Mouse (Mus musculus): ENCODE data around the gene Scn1b. TPM values are rescaled to one million over a fixed set of nuclear protein-coding genes. Genes with fewer than 3 reads are reported as not detected.
A peak's percentile ranks its signal among the peaks of the same experiment; 100 is the strongest.

The Scn1b gene
- polyA plus RNA-seq, 1 experiment, result not detected

- peak overlapping the region; percentile 6; the same call in 1 of the 2 replicates for H3K27ac ChIP-seq (ENCODE audit: insufficient read depth, low read depth, low read length)
- 75% methylated on average over 2 of the region's 2 CpGs for WGBS
- TF ChIP-seq POLR2A (IDR thresholded peaks at IDR 0.05; ENCODE audit: insufficient read depth, low read depth, low read length), result no peak
- TF ChIP-seq CTCF (IDR thresholded peaks at IDR 0.05; ENCODE audit: insufficient read depth, low read depth, low read length), result no peak
- no peak overlapping the region for H3K4me3 ChIP-seq (ENCODE audit: insufficient read depth, low read depth, low read length)
- H3K4me1 ChIP-seq (ENCODE audit: control insufficient read depth, insufficient read depth, low read length), result peaks cover 26% of the 10 kb centered on the region
Measured at GRCm38 (mm10) chr7:31087262-31087661, 39.5 kb downstream of the Scn1b start.

- TF ChIP-seq POLR2A (IDR thresholded peaks at IDR 0.05; ENCODE audit: insufficient read depth, low read depth, low read length) (no peak), CTCF (IDR thresholded peaks at IDR 0.05; ENCODE audit: insufficient read depth, low read depth, low read length) (no peak)
- WGBS, result 91% methylated on average over 9 of the region's 9 CpGs
- Histone ChIP-seq H3K4me1 (ENCODE audit: control insufficient read depth, insufficient read depth, low read length) (peaks cover 22% of the 10 kb centered on the region), H3K4me3 (ENCODE audit: insufficient read depth, low read depth, low read length) (no peak overlapping the region), H3K27ac (ENCODE audit: insufficient read depth, low read depth, low read length) (peak overlapping the region; percentile 53)
Measured at GRCm38 (mm10) chr7:31086175-31086755, 40.5 kb downstream of the Scn1b start.

GRCm38 (mm10) chr7:31085171-31085570 lies 41.6 kb downstream of the Scn1b start:
- TF ChIP-seq POLR2A (IDR thresholded peaks at IDR 0.05; ENCODE audit: insufficient read depth, low read depth, low read length) (no peak), CTCF (IDR thresholded peaks at IDR 0.05; ENCODE audit: insufficient read depth, low read depth, low read length) (no peak)
- H3K27ac ChIP-seq (ENCODE audit: insufficient read depth, low read depth, low read length), result peak overlapping the region; percentile 63
- no peak overlapping the region for H3K4me3 ChIP-seq (ENCODE audit: insufficient read depth, low read depth, low read length)
- WGBS, result 40% methylated on average over 3 of the region's 3 CpGs
- peaks cover 22% of the 10 kb centered on the region for H3K4me1 ChIP-seq (ENCODE audit: control insufficient read depth, insufficient read depth, low read length)

- no peak overlapping the region for H3K27ac ChIP-seq (ENCODE audit: insufficient read depth, low read depth, low read length)
- WGBS, result 78% methylated on average over 9 of the region's 9 CpGs
- H3K4me3 ChIP-seq (ENCODE audit: insufficient read depth, low read depth, low read length), result no peak overlapping the region
- H3K4me1 ChIP-seq (ENCODE audit: control insufficient read depth, insufficient read depth, low read length), result peaks cover 22% of the 10 kb centered on the region
- no peak for TF ChIP-seq CTCF (IDR thresholded peaks at IDR 0.05; ENCODE audit: insufficient read depth, low read depth, low read length)
- TF ChIP-seq POLR2A (IDR thresholded peaks at IDR 0.05; ENCODE audit: insufficient read depth, low read depth, low read length), result no peak
Measured at GRCm38 (mm10) chr7:31084140-31084539, 42.7 kb downstream of the Scn1b start.

GRCm38 (mm10) chr7:31082831-31083588 lies 43.8 kb downstream of the Scn1b start:
- WGBS, result 60% methylated on average over 14 of the region's 14 CpGs
- peaks cover 22% of the 10 kb centered on the region for H3K4me1 ChIP-seq (ENCODE audit: control insufficient read depth, insufficient read depth, low read length)
- H3K4me3 ChIP-seq (ENCODE audit: insufficient read depth, low read depth, low read length), result no peak overlapping the region
- H3K27ac ChIP-seq (ENCODE audit: insufficient read depth, low read depth, low read length), result peak overlapping the region; percentile 46; the same call in 1 of the 2 replicates
- TF ChIP-seq POLR2A (IDR thresholded peaks at IDR 0.05; ENCODE audit: insufficient read depth, low read depth, low read length) (no peak), CTCF (IDR thresholded peaks at IDR 0.05; ENCODE audit: insufficient read depth, low read depth, low read length) (no peak)

GRCm38 (mm10) chr7:31082106-31082505 lies 44.7 kb downstream of the Scn1b start:
- Histone ChIP-seq H3K4me1 (ENCODE audit: control insufficient read depth, insufficient read depth, low read length) (peaks cover 22% of the 10 kb centered on the region), H3K4me3 (ENCODE audit: insufficient read depth, low read depth, low read length) (no peak overlapping the region), H3K27ac (ENCODE audit: insufficient read depth, low read depth, low read length) (no peak overlapping the region)
- no peak for TF ChIP-seq CTCF (IDR thresholded peaks at IDR 0.05; ENCODE audit: insufficient read depth, low read depth, low read length)
- TF ChIP-seq POLR2A (IDR thresholded peaks at IDR 0.05; ENCODE audit: insufficient read depth, low read depth, low read length), result no peak

- 83% methylated on average over 1 of the region's 1 CpGs for WGBS
- no peak overlapping the region for H3K27ac ChIP-seq (ENCODE audit: insufficient read depth, low read depth, low read length)
- no peak for TF ChIP-seq CTCF (IDR thresholded peaks at IDR 0.05; ENCODE audit: insufficient read depth, low read depth, low read length)
- TF ChIP-seq POLR2A (IDR thresholded peaks at IDR 0.05; ENCODE audit: insufficient read depth, low read depth, low read length), result no peak
- H3K4me3 ChIP-seq (ENCODE audit: insufficient read depth, low read depth, low read length), result no peak overlapping the region
- H3K4me1 ChIP-seq (ENCODE audit: control insufficient read depth, insufficient read depth, low read length), result peaks cover 17% of the 10 kb centered on the region
Measured at GRCm38 (mm10) chr7:31081106-31081505, 45.7 kb downstream of the Scn1b start.

- Histone ChIP-seq H3K4me1 (ENCODE audit: control insufficient read depth, insufficient read depth, low read length) (peaks cover 13% of the 10 kb centered on the region), H3K4me3 (ENCODE audit: insufficient read depth, low read depth, low read length) (no peak overlapping the region), H3K27ac (ENCODE audit: insufficient read depth, low read depth, low read length) (no peak overlapping the region)
- TF ChIP-seq POLR2A (IDR thresholded peaks at IDR 0.05; ENCODE audit: insufficient read depth, low read depth, low read length) (no peak), CTCF (IDR thresholded peaks at IDR 0.05; ENCODE audit: insufficient read depth, low read depth, low read length) (no peak)
- 55% methylated on average over 3 of the region's 3 CpGs for WGBS
Measured at GRCm38 (mm10) chr7:31080611-31081010, 46.2 kb downstream of the Scn1b start.

- H3K27ac ChIP-seq (ENCODE audit: insufficient read depth, low read depth, low read length), result no peak overlapping the region
Measured at GRCm38 (mm10) chr7:31079670-31080069, 47.1 kb downstream of the Scn1b start.

More at GRCm38 (mm10) chr7:31079670-31080069, 47.1 kb downstream of the Scn1b start:
- H3K4me3 ChIP-seq (ENCODE audit: insufficient read depth, low read depth, low read length), result no peak overlapping the region
- H3K4me1 ChIP-seq (ENCODE audit: control insufficient read depth, insufficient read depth, low read length), result peaks cover 9% of the 10 kb centered on the region
- 92% methylated on average over 8 of the region's 8 CpGs for WGBS
- TF ChIP-seq POLR2A (IDR thresholded peaks at IDR 0.05; ENCODE audit: insufficient read depth, low read depth, low read length) (no peak), CTCF (IDR thresholded peaks at IDR 0.05; ENCODE audit: insufficient read depth, low read depth, low read length) (no peak)

Data from olfactory bulb, adult 2 months (tissue).